Mouse (Mus musculus) urinary bladder, adult 2 months (tissue): ENCODE results near the gene Syt3. TPM values are rescaled to one million over a fixed set of nuclear protein-coding genes. Genes with fewer than 3 reads are reported as not detected.

Experiments used
- DNase-seq: peaks from one replicate; pipeline ENCODE4 v3.0.0; 2022; ENCODE audit warnings: low spot score
- polyA plus RNA-seq: library from polyadenylated mRNA; depleted of rRNA; stranded (reverse); fragments of >200 nt; gene quantifications from 2 replicates; pipeline ENCODE4 v1.2.3, GENCODE M21; 2012; rRNA removed

The Syt3 gene
- polyA plus RNA-seq, result 4.1 and 4.3 TPM in 2 replicates

DNA sequence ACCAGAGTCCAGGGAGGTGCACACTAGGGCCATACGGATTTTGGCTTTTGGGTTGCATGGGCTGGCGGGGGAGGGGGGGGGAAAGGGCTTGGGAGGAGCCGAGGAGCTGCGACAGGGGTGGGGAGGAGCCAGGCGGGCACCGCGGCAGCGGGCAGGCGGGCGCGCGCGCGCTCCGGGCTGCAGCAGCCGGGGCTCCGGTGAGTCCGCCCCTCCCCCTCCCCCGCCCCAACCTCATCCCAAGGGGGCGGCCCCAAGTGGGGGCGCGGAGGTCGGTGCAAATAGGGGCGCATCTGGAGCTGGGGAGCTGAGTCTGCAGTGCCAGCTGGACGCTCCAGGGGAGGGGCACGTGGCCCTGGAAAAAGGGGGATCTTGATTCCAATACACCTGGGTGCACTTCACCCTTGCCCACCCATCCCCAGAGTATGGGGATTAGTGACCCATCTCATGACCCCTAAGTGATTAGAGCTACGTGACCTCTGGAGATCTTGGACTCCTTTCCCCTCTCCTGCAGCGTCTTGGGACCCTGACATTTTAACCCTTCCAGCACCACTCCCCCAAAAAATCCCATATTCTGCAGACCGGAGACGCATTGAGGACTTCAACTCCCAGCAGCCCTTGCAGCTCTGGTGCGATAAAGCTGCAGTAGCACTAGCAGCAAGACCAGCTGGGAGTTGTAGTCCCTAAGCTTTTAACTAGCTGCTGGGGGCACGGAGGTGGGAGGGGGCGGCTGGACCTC is at the start of gene Syt3:
Gene Syt3, plus strand, starts transcription at position 123 of the 736 bp plus-strand sequence.
- DNase-seq, result peak; percentile 38

DNA sequence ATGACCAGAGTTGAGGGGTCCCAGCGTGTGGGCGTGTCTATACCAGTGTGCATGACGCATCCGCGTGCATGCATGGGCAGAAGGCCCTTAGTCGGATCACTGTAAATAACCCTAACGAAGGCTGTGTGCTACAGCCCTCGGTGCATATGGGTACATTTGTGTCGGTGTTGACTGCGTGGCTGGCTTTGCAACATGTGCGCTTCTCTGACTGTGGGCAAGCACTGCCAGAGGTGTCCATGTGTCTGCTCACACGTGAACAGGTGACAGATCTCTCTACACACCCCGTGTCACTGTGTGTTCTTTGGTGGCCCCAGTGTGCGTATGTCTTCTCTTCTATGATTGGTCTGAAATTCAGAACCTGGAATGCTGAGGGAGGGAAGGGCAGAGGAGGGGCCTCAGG is 49.8 kb upstream of the Syt3 start:
- no peak for DNase-seq

DNA sequence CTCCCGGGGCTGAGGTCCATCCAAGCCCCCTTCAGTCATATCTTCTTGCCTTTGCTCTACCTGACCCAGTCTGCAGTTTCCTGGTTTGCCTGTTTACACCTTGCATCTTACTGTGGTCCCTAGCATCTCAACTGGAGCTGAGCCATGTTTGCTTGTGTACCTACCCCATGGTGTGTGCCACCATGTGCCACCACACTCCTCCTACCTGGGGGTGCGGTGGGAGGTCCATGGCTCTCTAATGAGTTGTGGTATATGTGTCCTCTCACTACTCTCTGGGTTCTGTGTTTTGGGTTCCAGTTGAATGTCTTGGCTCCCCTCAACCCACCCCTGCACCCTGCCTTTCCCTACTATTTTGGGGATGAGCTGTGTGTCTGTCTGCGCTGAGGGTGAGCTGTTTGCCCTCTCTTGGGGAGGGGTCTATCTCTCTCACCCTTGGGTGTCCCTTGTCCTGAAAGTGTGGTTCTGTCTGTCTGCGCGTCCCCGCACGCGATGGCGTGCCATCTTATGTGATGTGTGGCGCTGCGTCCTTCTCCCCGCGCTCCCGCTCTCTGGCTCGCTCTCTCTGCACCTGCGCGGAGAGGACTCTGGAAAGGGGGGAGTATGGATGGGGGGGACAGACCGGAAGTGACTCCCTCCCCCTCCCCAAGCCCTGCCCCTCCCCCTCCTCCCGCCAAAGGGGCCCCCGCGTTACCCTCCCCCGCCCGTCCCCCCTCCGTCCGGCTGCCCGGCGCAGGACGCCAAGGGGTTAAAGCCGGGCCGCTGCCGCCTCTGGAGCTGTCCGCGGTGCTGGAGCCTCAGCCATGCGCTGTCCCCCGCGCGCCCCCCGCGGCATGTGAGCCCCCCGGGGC is 48.6 kb upstream of the Syt3 start:
- no peak for DNase-seq

DNA sequence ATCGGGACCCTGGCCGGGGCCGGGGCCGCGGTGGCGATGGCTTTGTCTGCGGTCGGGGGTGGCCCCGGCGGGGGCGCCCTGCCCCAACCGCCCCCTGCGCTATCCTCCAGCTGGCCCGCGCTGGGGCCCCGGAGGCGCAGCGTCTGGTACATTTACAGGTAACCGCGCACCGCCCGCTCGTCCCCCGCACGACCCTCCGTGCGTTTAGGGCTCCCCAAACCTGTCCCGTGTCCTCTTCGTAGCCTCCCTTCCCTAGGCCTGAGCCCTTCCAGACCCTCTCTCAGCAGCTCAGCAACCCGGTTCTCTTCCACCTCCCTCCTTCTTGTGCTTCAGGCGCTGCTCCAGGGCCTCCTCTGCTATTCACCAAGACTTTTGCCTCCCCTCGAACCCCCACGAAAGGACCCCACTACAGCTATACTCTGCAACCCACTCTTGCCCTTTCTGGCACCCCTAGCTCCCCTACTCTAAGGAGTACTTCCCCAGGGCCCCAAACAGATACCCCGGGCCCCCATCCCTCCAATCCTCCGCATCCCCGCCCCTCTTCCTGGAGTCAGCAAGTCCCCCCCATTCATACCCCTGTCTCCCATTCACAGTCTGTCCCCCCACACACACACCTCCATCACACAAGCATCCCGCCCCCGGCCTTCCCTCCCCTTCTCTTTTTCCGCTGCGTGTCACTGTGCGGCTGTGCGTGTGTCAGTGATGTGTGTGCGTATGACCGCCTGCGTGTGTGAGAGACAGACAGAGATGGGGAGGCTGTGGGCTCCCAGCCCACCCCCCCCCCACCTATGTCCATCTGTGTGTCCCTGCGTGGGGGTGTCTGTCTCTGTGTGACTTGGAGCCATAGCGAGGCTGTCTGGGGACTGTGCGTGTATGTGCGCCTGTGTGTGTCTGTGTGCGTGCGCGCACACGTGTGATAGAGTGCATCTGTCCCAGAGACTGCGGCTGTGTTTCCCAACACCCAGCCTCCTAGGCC is 47.6 kb upstream of the Syt3 start:
- DNase-seq, result no peak

DNA sequence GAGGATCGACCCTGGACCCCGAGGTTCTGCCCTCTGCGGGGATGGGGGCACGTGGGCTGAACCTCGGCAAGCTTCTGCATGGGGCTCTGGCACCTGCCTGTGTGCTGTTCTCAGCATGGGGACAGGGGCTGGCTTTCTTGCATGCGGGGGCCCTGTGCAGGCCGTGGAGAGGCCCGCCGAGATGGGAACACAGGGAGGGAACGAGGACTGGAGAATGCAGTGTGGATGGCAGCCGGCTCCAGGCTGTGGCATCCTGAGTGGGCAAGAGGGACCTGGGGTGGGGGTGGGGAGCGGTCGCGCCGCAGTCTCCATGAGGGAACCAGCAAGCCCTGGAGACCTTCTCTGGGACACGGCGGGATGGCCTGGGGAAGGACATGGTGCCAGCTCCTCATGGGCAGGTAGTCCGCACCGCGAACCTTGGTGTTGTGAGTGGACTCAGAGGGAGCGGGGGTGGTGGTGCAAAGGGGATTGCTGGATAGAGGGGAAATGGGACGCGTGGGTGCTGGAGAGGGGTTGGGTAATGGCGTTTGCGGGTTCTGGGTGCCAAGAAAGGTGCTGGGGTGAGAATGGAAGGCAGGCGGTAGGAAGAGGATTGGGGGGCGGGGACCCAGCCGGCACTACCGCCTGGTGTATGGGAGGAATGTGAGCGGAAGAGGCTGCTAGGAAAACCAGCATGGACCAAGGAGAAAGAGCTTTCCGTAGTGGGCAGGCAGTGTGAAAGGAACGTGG is 46.6 kb upstream of the Syt3 start:
- DNase-seq, result no peak

DNA sequence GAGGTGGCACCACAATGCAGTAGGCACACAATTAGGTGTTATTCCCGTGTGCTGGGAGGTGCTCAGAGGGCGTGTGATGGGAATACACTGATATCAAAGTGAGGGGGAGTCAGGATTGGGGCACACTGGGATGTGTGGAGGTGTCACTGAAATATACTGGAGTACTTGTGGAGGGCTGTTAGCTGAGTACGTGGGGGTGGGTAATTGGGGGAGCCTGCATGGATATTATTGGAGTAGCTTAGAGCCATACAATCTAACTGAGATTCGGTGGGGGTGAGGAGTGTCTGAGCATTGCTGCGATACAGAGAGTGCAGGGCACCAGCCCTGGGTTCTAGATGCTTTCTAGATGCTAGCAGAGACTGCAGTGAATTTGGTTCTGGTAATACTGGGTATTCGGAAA is 43.7 kb upstream of the Syt3 start:
- no peak for DNase-seq

DNA sequence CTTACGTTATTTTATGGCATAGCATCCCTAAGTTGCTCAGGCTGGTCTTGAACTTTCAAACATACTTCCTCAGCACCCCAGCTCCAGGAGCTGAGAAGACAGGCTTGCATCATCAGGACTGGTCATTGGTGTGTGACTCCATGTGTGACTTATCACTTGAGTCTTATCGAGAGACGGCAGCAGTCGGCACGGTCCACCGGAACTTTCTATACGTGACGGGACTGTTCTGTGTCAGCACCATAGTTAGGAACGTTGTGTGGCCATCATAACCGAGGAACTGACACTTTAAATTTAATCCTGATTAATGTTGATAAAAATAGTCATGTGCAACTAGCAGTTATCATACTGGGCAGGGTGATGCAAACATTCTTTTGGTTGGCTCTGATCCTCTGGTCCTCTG is 42.8 kb upstream of the Syt3 start:
- no peak for DNase-seq

DNA sequence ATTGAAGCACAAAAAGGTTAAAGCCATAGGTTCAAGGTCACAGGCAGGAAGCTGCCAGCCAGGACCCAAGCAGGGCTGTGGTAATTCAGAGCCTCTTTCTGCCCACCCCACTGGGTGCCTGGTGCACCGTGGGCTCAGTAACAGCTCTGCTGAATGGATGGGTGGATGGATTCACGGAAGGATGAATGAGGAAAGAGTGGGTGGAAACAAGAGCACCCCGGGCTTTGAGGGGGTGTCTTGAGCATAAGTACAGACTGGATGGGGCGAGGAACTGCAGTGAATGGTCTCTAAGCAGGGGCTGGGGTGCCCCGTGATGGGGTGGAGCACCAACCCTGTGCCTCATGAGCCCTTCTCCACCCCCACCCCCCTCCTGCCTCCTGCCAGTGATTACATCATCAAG is 42.2 kb upstream of the Syt3 start:
- no peak for DNase-seq

DNA sequence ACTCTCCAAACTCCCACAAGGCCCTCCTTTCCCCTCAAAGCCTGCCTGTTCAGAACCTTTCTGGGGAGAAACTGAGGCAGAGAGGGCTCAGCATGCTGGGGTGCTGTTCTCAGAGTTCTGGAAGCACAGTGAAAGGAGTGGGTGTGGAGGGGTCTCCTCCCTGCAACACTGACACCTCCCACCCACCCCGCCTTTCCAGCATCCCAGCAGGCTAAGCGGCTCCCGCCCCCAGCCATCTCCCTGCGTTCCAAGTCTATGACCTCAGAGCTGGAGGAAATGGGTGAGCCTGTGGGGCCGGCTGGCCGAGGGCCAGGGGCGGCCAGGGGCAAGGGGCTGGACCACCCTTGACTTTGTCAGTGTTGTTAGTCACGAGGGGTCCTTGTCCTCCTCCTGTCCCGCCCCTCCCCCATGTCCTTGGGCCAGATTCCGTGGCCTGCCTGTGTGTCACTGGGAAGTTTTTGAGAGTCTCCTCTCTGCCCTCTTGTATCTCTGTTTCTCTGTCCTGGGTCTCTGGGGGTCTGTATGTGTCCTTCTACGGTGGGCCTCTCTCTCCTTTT is 40.4 kb upstream of the Syt3 start:
- DNase-seq, result no peak

DNA sequence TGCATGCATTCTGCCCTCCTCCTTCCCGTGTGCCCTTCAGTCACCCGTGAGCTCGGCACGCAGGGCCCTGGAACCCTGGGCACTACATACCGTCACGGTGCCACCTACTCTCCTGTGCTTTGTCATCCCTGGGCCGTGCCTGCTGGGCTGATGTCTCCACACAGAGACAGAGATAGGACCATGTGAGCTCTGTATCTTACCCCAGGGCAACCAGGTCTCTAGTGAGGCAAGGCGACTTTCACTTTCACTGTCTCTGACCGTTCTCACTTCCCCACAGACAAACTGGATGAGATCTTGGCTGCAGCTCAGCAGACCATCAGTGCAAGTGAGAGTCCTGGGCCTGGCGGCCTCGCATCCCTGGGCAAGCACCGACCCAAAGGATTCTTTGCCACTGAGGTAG is 39.3 kb upstream of the Syt3 start:
- DNase-seq, result no peak

DNA sequence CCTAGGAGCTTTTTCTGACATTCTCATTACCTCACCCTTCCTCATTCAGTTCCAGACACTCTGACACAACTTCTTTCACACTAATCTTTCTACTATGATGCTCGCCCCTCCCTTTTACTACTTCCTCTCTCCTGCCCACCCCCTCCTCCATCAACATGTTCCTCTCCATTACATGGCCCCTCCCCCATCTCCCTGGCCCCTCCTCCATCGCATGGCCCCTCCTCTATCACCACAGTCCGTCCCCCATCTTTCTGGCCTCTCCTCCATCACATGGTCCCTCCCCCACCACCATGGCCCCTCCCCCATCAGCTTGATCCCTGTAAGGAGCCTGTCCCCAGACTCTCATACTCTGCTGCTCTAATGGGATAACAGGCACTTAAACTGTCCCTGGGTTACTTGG is 34.9 kb upstream of the Syt3 start:
- no peak for DNase-seq

DNA sequence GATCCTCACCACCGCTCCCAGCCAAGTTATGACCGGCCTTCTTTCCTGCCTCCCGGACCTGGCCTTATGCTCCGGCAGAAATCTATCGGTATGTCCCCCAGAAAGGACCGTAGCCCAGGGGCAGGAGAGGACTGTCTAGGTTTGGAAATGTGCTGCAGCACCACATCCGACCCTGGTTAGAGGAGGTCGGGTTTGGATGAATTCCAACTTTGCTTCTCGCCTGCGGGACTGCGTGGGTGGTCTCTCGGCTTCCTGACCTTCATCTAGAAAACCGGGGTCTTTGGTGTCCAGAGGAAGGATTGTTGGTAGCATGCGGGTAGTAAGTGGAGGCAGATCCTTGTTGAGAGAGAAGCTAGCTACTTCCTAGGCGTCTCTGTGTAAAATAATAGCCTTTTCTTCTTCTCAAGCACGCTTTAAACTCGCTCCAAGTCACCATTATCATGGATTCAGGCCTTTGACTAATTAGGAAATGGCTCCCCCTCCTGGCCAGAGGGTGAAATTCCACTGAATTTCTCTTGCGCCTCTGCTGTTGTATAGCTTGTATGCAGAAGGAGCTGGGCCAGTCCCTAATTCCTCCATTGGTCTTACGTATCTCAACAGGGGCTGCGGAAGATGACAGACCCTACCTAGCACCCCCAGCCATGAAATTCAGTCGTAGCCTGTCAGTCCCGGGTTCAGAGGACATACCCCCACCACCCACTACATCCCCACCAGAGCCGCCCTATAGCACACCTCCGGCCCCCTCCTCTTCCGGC is 32.8 kb upstream of the Syt3 start:
- DNase-seq, result no peak

DNA sequence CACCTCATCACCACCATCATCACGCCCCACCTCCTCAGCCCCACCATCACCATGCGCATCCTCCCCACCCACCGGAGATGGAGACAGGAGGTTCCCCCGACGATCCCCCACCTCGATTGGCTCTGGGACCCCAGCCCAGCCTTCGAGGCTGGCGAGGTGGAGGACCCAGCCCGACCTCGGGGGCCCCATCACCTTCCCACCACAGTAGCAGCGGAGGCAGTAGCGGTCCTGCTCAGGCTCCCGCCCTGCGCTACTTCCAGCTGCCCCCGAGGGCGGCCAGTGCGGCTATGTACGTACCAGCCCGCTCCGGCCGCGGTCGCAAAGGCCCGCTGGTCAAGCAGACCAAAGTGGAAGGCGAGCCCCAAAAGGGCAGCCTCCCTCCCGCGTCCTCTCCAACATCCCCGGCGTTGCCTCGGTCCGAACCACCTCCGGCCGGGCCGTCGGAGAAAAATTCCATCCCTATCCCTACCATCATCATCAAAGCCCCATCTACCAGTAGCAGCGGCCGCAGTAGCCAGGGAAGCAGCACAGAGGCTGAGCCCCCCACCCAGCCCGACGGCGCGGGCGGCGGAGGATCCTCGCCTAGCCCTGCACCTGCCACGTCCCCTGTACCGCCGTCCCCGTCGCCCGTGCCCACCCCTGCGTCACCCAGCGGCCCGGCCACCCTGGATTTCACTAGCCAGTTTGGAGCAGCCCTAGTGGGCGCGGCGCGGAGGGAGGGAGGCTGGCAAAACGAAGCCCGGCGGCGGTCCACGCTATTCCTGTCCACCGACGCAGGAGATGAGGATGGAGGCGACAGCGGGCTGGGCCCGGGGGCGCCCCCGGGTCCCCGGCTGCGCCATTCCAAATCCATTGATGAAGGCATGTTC is 31.8 kb upstream of the Syt3 start:
- DNase-seq, result no peak

DNA sequence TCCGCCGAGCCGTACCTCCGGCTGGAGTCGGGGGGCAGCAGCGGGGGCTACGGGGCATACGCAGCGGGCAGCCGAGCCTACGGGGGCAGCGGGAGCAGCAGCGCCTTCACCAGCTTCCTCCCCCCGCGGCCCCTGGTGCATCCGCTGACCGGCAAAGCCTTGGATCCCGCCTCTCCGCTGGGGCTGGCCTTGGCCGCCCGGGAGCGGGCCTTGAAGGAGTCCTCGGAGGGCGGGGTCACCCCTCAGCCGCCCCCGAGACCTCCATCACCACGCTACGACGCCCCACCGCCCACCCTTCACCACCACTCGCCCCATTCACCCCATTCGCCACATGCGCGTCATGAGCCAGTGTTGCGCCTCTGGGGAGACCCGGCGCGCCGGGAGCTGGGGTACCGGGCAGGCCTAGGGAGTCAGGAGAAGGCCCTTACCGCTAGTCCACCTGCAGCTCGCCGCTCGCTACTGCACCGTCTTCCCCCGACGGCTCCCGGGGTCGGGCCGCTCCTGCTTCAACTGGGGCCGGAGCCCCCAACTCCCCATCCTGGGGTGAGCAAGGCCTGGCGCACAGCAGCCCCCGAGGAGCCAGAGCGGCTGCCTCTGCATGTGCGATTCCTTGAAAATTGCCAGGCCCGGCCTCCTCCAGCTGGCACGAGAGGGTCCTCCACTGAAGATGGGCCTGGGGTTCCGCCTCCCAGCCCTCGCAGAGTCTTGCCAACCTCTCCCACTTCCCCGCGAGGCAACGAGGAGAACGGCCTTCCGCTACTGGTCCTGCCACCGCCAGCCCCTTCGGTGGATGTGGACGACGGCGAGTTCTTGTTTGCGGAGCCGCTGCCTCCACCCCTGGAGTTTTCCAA is 30.9 kb upstream of the Syt3 start:
- no peak for DNase-seq

DNA sequence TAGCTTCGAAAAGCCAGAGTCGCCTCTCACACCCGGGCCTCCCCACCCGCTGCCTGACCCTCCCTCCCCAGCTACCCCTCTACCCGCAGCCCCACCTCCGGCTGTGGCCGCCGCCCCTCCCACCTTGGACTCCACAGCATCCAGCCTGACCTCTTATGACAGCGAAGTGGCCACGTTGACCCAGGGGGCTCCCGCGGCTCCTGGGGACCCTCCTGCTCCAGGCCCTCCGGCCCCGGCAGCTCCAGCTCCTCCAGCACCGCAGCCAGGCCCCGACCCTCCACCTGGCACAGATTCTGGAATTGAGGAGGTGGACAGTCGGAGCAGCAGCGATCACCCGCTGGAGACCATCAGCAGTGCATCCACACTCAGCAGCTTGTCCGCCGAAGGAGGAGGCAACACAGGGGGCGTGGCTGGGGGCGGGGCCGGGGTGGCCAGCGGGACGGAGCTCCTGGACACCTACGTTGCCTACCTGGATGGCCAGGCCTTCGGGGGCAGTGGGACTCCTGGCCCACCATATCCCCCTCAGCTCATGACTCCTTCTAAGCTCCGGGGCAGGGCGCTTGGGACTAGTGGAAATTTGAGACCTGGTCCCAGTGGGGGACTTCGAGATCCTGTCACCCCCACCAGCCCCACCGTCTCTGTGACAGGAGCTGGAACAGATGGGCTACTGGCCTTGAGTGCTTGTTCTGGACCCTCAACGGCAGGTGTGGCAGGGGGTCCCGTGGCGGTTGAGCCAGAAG is 30.1 kb upstream of the Syt3 start:
- no peak for DNase-seq

DNA sequence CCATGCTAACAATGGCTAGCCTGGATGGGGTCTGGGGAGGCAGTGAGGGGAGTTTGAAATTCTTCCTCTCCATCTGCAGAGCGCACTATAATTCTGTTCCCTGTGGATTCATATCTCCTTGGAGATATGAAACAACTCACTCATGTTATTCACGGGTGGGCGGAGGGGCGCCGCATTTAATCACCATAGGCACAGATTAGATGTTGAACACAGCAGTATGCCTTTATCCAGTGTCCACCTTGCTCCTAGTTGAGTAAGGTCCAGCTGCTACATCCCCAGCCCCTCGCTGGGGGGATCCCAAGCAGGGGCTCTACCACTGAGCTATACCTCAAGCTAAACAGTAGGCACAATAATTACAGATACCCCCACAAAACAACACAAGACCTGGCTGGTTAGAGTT is 28.5 kb upstream of the Syt3 start:
- DNase-seq, result no peak

DNA sequence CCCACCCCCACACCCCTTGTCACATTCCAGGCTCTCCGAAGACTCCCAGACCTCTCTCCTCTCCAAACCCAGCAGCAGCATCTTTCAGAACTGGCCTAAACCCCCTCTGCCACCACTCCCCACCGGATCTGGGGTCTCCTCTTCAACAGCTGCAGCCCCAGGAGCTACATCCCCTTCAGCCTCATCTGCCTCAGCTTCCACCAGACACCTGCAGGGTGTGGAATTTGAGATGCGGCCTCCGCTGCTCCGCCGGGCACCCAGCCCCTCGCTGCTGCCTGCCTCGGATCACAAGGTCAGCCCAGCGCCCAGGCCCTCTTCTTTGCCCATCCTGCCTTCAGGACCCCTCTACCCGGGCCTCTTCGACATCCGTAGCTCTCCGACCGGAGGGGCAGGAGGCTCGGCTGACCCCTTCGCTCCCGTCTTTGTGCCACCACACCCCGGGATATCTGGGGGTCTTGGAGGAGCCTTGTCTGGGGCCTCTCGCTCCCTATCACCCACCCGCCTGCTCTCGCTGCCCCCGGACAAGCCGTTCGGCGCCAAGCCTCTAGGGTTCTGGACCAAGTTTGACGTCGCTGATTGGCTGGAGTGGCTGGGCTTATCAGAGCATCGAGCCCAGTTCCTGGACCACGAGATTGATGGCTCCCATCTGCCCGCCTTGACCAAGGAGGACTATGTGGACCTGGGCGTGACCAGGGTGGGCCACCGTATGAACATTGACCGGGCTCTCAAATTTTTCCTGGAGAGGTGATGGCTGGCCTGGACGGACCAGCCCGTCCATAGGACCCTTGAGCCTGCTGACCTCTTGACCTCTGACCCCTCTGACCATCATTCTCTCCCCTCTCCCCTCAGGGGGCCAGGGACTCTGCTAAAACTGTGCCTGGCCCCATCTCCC is 27.1 kb upstream of the Syt3 start:
- DNase-seq, result no peak
